ENCODE assay signal across 8 mouse cellular contexts in the genomic region with DNA sequence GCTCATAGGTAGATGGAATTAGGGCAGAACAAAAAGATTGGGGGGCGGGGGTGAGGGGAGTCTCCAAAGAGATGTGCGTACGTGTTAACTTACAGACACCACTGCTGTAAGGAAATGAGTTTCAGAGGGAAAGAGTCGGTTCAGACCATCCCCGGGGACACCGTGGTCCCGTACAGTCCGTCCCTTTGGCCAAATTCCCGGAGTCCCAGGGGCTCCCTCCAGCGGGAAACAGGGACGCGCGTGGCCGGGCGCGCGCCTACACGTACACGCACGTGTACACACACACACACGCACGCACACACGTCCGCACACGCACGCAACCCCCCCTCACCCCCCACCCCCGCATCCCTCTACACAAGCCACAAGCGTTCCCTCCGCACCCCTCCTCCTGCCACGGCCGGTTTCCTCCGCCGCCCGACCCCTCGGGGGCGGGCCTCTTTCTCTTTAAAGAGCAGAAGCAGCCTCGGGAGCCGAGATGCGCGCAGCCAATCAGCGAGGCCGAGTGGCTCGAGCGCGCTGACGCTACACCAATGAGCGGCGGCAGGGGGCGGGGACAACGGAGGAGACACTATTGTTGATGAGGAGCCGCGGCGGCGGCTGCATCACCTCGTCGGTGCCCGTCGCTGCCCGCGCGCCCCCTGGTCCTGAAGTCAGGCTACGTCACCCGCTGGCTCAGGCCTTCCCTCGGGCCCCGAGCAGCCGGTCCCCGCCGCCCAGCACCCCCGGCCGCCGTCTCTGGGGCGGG. TPM values are rescaled to one million over a fixed set of nuclear protein-coding genes. Genes with fewer than 3 reads are reported as not detected.
DNase-seq lines count a peak whose midpoint lies in the region; ATAC-seq lines count a peak whose summit lies in the region.

A gene (plus strand): TSS at position 594 of the 745 bp plus-strand sequence.

- DNase-seq in R1 (ENCODE audit: low read depth, low spot score): peak; percentile 98
- DNase-seq in cerebellum, postnatal 25 days: peak; percentile 98 to 99
- DNase-seq in frontal cortex, postnatal 25 days (ENCODE audit: low spot score in 2 of 2): peak; percentile 96 to 97
- peak; percentile 98 for DNase-seq in hindbrain, embryonic 14.5 days (ENCODE audit: low spot score)
- DNase-seq in layer of hippocampus, postnatal 36 days: peak; percentile 96 to 97
- peak; percentile 99 for DNase-seq in lung, postnatal 36 days
- DNase-seq in retina, postnatal 1 day: peak; percentile 99
- DNase-seq in urinary bladder, adult 18-20 months (ENCODE audit: low spot score in 2 of 2): peak; percentile 91 to 95

- H3K4me2 ChIP-seq in hindbrain, embryonic 14.5 days (replicated peaks): peak within 1 kb of the TSS; percentile 83

- ATAC-seq in hindbrain, embryonic 14.5 days (ENCODE audit: low FRiP score): peak; percentile 97

- no peaks in the 10 kb centered on the region for H3K27me3 ChIP-seq in hindbrain, embryonic 14.5 days (ENCODE audit: control insufficient read depth, insufficient read depth, low read length)

- H3K9ac ChIP-seq in hindbrain, embryonic 14.5 days: peak within 1 kb of the TSS; percentile 99

- peak within 1 kb of the TSS; percentile 99 for H3K27ac ChIP-seq in hindbrain, embryonic 14.5 days

- no peaks in the 10 kb centered on the region for H3K9me3 ChIP-seq in hindbrain, embryonic 14.5 days (ENCODE audit: control insufficient read depth, low read length)

- peak within 1 kb of the TSS; percentile 99 for H3K4me3 ChIP-seq in hindbrain, embryonic 14.5 days (replicated peaks; ENCODE audit: low read length)

- peaks cover 27% of the 10 kb centered on the region for H3K4me1 ChIP-seq in hindbrain, embryonic 14.5 days (replicated peaks; ENCODE audit: control insufficient read depth, insufficient read depth, low read length)

- no peaks in the 10 kb centered on the region for H3K36me3 ChIP-seq in hindbrain, embryonic 14.5 days (replicated peaks; ENCODE audit: control insufficient read depth, insufficient read depth)

- WGBS in hindbrain, embryonic 14.5 days: under 1% methylated on average over 72 of the region's 72 CpGs

RNA-seq across cellular contexts. Expression of the gene that starts here (rescaled TPM):
- polyA plus RNA-seq in hindbrain, embryonic 14.5 days (2014; fragmentation: Nextera tagmentation; extraction: Ambion mirVana): 58.6 and 63.3 TPM in 2 replicates
- 10 to 100 TPM; 57.4 to 58.5 TPM for total RNA-seq in layer of hippocampus, postnatal 36 days (2021)

Comparison
In these comparisons a context has a peak if more than half of its experiments do, and no peak if none do; other contexts are left out.
1. Peak in every context shown above with its lines: DNase-seq, ATAC-seq, H3K4me3 ChIP-seq and H3K27ac ChIP-seq.